Mouse (Mus musculus): Measurements from ENCODE around the gene H2al1m. TPM values are rescaled to one million over a fixed set of nuclear protein-coding genes. Genes with fewer than 3 reads are reported as not detected.
A peak's percentile ranks its signal among the peaks of the same experiment; 100 is the strongest.
"Not testable (repeated sequence)": the region's sequence is repeated elsewhere in the genome, so short reads cannot be mapped to it uniquely, and the experiment has no call there.

The H2al1m gene
- polyA plus RNA-seq, 1 experiment from 2014 or later = not detected

DNA sequence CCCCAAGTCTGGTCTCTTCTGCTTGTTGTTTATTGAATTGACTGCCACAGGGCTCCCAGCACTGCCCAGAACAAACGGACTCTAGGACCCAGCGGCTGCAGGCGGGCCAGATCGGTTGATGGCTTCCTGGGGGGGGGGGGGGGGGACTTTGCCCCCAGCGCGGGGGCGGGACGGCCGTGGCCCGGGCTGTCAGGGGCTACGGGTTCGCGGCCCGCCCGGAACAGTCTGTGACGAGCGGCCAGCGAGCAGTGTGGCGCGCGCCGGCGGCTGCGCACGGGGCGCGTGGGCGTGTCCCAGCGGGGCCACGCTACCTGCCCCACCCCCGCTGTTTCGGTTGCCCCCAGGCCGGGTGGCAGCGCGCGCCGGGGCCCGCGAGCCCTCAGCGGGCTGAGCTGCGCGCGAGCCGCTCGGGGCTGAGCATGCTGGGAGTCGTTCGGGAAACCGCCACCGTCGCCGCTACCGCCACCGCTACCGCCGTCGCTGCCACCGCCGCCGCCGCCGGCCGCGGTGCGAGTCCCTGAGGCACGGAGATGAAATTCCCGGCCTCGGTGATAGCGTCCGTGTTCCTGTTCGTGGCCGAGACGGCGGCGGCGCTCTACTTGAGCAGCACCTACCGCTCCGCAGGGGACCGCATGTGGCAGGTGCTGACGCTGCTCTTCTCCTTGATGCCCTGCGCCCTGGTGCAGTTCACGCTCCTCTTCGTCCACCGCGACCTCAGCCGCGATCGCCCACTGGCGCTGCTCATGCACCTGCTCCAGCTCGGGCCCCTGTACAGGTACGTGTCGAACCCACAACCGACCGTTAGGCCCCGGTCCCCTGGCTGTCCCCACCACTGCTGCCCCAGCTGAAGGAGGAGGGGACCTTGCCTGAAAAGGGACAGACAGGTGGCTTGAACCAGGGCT is 10.9 kb upstream of the H2al1m start, which contains the start of gene Xk:
Gene Xk (plus strand): TSS at position 297 of the 902 bp plus-strand sequence.
- WGBS = 14% methylated on average over 94 of the region's 94 CpGs
- H3K27ac ChIP-seq (replicated peaks) = peak within 1 kb of the TSS; percentile 71
- no peaks in the 10 kb centered on the region for H3K4me1 ChIP-seq
- H3K9me3 ChIP-seq = no peaks in the 10 kb centered on the region
- DNase-seq (ENCODE audit: low spot score) = peak; percentile 77
- H3K27me3 ChIP-seq (replicated peaks; ENCODE audit: low read depth, poor library complexity, severe bottlenecking) = peaks cover 10% of the 10 kb centered on the region
- H3K4me3 ChIP-seq = peak within 1 kb of the TSS; percentile 64
- H3K36me3 ChIP-seq (replicated peaks) = no peaks in the 10 kb centered on the region

DNA sequence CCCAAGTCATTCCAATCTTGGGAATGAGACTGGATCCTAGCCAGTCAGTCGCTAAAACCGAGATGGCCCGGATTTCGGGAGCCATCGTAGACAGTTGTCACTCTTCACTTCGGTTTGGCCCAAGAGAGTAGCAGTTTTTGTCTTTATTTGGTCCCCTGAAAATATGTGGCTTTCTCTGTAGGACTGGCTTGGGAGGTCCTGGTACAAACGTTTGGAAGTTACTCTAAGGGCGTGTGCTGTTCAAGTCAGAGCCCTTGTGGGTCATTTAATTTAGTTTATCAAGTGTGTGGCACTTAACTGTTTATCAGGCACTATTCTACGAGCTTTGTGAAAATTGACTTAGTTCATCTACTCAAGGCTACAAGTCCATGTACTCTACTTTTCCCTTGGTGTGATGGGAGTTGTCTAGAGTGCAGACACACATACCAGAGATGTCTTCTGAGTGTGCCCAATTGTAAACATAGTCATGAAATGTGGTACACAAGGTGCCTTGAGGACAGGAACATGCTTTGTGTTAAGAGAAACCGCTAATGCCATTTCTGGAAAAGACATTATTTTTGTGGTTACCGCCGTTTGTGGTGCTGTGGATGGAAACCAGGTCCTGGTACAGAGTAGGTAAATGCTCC is 10.1 kb upstream of the H2al1m start:
- Histone ChIP-seq H3K4me3 (peak overlapping the region; percentile 64), H3K4me1 (no peaks in the 10 kb centered on the region), H3K36me3 (replicated peaks) (no peaks in the 10 kb centered on the region), H3K27ac (replicated peaks) (no peak overlapping the region), H3K9me3 (no peaks in the 10 kb centered on the region), H3K27me3 (replicated peaks; ENCODE audit: low read depth, poor library complexity, severe bottlenecking) (peaks cover 10% of the 10 kb centered on the region)
- 61% methylated on average over 12 of the region's 12 CpGs for WGBS
- no peak for DNase-seq (ENCODE audit: low spot score)

DNA sequence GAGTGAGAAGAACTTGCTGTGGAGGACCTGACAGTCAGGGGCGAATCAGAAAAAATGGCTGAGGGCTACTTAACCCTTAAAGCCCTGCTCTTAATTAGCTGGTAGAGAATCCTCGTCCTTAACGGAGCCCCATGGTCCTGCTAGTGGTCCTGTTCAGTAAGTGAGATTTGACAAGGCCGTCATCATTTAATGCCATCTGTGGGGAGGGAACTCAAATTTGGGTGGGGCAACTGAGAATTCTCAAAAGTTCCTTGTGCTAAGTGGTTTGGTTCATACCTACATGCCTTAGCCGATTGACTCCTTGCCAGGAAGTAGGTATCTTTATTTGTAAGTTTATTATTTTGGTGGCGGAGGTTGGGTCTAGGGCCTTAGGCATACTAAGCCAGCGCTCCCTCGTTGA is 9.2 kb upstream of the H2al1m start:
- Histone ChIP-seq H3K27ac (replicated peaks) (no peak overlapping the region), H3K4me3 (no peak overlapping the region), H3K4me1 (no peaks in the 10 kb centered on the region), H3K27me3 (replicated peaks; ENCODE audit: low read depth, poor library complexity, severe bottlenecking) (peaks cover 10% of the 10 kb centered on the region), H3K36me3 (replicated peaks) (no peaks in the 10 kb centered on the region), H3K9me3 (no peaks in the 10 kb centered on the region)
- WGBS = 76% methylated on average over 8 of the region's 8 CpGs
- no peak for DNase-seq (ENCODE audit: low spot score)

- H3K27me3 ChIP-seq (replicated peaks; ENCODE audit: low read depth, poor library complexity, severe bottlenecking); H3K9me3 ChIP-seq; H3K4me1 ChIP-seq; H3K36me3 ChIP-seq (replicated peaks); DNase-seq (ENCODE audit: low spot score); H3K4me3 ChIP-seq; H3K27ac ChIP-seq (replicated peaks): not testable (repeated sequence)
- 86% methylated on average over 4 of the region's 4 CpGs for WGBS
Observed at GRCm38 (mm10) chrX:9293140-9293829, 9.7 kb downstream of the H2al1m start.

DNA sequence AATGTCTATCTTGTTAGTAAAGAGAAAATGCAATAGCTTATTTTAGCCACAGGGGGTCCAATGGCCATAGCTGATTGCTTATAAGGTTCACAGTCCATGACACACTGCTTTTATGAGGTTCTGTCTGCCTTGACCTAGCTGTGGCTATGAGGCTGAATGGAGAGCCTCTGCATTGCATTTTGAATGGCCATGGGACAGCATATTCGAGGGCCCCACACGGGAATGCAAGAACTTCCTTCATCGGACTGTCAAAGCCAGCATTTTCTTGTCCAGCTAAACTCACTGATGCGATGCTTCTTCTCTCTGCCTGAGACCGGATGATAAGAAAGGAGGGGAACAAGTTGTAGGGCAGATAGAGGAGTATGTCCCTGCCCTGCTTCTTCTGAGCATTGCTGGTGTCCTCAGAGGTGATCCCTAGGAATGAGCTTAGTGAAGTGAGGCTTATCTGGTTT is 14.9 kb downstream of the H2al1m start:
- WGBS = 87% methylated on average over 5 of the region's 5 CpGs
- Histone ChIP-seq H3K4me3 (no peak overlapping the region), H3K4me1 (no peaks in the 10 kb centered on the region), H3K36me3 (replicated peaks) (no peaks in the 10 kb centered on the region), H3K27me3 (replicated peaks; ENCODE audit: low read depth, poor library complexity, severe bottlenecking) (no peaks in the 10 kb centered on the region), H3K27ac (replicated peaks) (no peak overlapping the region), H3K9me3 (no peaks in the 10 kb centered on the region)
- DNase-seq (ENCODE audit: low spot score) = no peak

DNA sequence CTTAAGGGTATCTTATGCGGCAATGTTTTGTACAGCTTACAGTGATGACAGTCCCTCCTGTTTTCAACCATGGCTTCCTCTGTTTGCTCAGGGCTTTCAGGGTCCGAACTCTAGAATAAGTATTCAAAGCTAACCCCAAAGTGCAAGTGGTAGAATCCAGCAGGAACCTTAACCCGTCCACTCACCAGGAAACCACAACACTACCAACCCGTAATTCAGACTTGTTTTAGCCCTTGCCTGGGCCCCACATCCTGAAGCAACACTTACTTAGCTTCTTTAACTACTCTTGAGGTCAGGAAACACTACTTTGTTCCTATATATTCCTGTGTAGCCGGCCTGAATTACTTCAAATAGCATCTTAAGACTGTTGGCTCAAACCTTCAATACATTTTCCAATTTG is 19.2 kb downstream of the H2al1m start:
- no peak for DNase-seq (ENCODE audit: low spot score)
- Histone ChIP-seq H3K27ac (replicated peaks) (no peak overlapping the region), H3K9me3 (no peaks in the 10 kb centered on the region), H3K4me3 (no peak overlapping the region), H3K27me3 (replicated peaks; ENCODE audit: low read depth, poor library complexity, severe bottlenecking) (no peaks in the 10 kb centered on the region), H3K36me3 (replicated peaks) (no peaks in the 10 kb centered on the region), H3K4me1 (no peaks in the 10 kb centered on the region)
- WGBS = 84% methylated on average over 5 of the region's 5 CpGs

DNA sequence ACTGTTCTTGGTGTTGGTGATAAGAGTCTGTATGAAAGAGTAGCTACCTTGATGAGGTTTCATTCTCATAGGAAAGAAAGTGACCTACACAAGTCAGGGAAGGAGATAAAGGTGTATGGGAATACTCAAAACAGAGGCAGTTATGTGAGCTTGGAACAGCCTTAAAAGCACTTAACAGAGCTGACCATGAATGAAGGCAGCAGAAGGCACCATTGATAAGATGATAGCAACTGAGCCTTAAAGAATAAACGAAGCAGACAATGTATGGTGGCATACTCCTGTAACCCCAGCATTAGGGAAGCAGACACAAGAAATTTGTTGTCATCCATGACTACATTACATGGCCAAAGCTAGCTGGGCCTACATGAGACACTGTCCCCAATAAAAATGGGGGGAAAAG is 19.9 kb downstream of the H2al1m start:
- WGBS = 81% methylated on average over 1 of the region's 1 CpGs
- Histone ChIP-seq H3K36me3 (replicated peaks) (no peaks in the 10 kb centered on the region), H3K27me3 (replicated peaks; ENCODE audit: low read depth, poor library complexity, severe bottlenecking) (no peaks in the 10 kb centered on the region)

DNA sequence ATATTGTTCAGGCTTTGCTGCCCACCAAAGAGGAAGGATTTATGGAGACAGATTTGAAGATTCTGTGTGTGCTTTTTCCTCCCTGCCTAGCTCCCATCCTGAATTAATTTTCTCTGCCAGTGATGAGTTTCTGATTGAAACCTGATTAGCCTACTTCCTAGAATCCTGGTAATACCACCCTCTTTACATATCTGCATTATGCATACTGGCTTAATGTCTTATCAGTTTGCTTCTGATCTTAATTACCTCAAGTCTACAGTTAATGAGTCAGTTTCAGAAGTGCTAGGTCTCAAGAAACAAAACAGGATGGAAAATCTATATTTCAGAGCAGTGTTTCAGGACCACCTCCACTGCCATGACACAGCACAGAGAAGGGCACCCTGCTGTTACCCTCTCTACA is 32.9 kb downstream of the H2al1m start:
- H3K27ac ChIP-seq (replicated peaks); H3K36me3 ChIP-seq (replicated peaks); DNase-seq (ENCODE audit: low spot score); H3K4me3 ChIP-seq; H3K27me3 ChIP-seq (replicated peaks; ENCODE audit: low read depth, poor library complexity, severe bottlenecking); H3K9me3 ChIP-seq; H3K4me1 ChIP-seq: not testable (repeated sequence)

More for the DNA sequence above, 19.9 kb downstream of the H2al1m start:
- no peak overlapping the region for H3K27ac ChIP-seq (replicated peaks)
- DNase-seq (ENCODE audit: low spot score) = no peak
- no peaks in the 10 kb centered on the region for H3K9me3 ChIP-seq
- no peak overlapping the region for H3K4me3 ChIP-seq
- H3K4me1 ChIP-seq = no peaks in the 10 kb centered on the region

DNA sequence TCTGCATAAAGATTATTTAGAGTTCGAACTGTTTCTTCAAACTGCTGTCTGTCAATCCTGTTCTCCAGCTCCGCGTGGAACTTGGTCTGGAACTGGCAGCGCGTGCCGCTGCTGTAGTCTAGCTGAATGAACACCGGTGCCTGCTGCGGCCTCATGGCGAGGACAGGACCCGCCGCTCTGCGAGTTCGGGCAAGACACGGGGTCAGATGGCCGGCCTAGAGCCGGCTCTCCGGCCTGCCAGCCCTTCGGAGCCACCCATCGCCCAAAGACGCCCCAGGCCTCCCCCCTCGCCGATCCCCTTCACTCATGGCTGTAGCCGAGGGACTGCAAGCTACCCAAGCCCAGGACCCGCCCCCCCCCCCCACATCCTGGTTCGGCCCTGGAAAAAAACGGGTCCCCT is 44.4 kb downstream of the H2al1m start:
- WGBS = 90% methylated on average over 26 of the region's 26 CpGs
- H3K27ac ChIP-seq (replicated peaks); H3K36me3 ChIP-seq (replicated peaks); H3K4me3 ChIP-seq; DNase-seq (ENCODE audit: low spot score); H3K4me1 ChIP-seq; H3K27me3 ChIP-seq (replicated peaks; ENCODE audit: low read depth, poor library complexity, severe bottlenecking); H3K9me3 ChIP-seq: not testable (repeated sequence)

DNA sequence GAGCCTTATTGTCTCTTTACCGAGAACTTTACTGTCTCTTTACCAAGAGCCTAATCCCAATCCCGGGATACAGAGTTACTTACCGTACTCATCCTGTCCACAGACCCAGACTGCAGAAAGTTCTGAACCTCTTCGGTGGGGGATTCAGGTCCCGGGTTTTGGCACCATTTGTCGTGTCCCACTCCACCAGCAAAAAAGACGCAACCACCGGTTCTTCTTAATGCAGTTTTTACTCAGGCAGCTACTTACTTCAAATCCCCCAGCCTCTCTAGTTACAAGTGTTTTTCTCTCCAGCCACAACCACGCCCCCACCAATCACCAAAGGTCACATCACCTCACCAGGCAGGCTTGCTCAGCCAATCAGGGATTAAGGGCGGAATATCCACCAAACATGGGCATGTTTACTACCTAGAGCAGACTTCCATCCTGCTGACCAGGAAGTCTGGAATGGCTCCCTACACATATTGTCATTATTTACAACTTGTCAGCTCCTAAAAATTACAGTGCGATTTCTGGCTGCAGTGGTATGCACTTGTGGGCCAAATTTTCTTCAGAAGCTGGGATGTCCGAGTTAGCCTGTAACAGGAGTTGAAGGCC is 48.9 kb downstream of the H2al1m start:
- not testable (repeated sequence) for H3K4me1 ChIP-seq
- WGBS = 88% methylated on average over 12 of the region's 12 CpGs

DNA sequence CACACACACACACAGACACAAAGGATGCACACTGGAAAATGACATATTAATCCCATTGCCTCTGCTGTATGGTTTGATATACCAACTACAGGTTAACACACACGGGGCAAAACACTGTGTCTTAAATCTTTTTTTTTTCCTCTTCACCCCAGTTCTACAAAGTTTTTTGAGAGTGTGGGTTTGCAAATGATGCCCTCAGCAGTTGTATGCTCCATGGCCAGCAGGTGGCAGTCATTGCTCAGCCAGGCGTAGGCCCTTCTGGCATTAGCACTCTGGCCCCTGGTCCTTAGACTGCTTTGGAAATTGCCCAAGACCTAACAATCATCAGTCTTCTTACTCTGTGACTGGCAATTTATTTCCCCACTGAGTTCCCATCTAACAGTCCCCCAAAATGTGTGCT is 49.5 kb downstream of the H2al1m start:
- 72% methylated on average over 2 of the region's 2 CpGs for WGBS
- not testable (repeated sequence) for H3K9me3 ChIP-seq; DNase-seq (ENCODE audit: low spot score); H3K27ac ChIP-seq (replicated peaks); H3K36me3 ChIP-seq (replicated peaks); H3K4me3 ChIP-seq; H3K27me3 ChIP-seq (replicated peaks; ENCODE audit: low read depth, poor library complexity, severe bottlenecking); H3K4me1 ChIP-seq

More for the DNA sequence above, 48.9 kb downstream of the H2al1m start:
- not testable (repeated sequence) for H3K36me3 ChIP-seq (replicated peaks); DNase-seq (ENCODE audit: low spot score); H3K27ac ChIP-seq (replicated peaks); H3K4me3 ChIP-seq; H3K9me3 ChIP-seq; H3K27me3 ChIP-seq (replicated peaks; ENCODE audit: low read depth, poor library complexity, severe bottlenecking)

All from embryonic facial prominence, embryonic 10.5 days (tissue).